ENCODE assay signal across 9 mouse cellular contexts in the genomic region with DNA sequence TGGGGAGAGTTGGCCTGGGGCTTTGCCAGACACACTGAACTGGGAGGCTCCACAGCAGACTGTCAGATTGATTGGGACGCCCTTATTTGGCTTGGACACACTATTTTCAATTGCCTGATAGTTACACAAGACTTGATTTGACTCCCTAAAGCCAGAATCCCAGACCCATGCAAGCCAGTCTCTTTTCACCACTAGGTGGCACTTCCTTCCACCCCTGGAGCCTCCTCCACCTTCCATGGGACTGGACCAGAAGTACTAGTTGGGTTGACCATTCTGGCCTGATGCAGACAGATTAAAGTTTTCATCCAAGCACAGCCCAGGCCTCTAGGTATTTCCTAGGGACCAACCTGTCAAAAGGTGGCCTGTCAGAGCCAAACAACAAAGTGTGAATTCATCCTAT. TPM values are rescaled to one million over a fixed set of nuclear protein-coding genes. Genes with fewer than 3 reads are reported as not detected.
DNase-seq lines count a peak whose midpoint lies in the region; ATAC-seq and TF ChIP-seq lines count a peak whose summit lies in the region.
"Had no signal": no experiment of that assay in that cellular context is flagged by ENCODE, and none has a peak within 500 bp of the region (broad histone marks: within the 10 kb centered on the region; RNA-seq: fewer than 3 reads in every experiment).

No protein-coding gene starts in this region.

- H3K4me2 ChIP-seq in hindbrain, postnatal 0 days (ENCODE audit: low read depth, low read length) = no peak overlapping the region

- H3K9ac ChIP-seq in hindbrain, postnatal 0 days (replicated peaks; ENCODE audit: low read length) = no peak overlapping the region

- peak; percentile 45 for DNase-seq in CD4-positive, CD25-positive, alpha-beta regulatory T cell, adult 2 months (ENCODE audit: low read depth, low spot score)
- no peak for DNase-seq in layer of hippocampus, adult 2 months (ENCODE audit: low spot score in 2 of 2)
- no peak for DNase-seq in layer of hippocampus, postnatal 14 days (ENCODE audit: low spot score in 2 of 2)
- DNase-seq in adrenal gland, postnatal 10 days = peak; percentile 46
- DNase-seq in hindbrain, postnatal 0 days (ENCODE audit: low spot score) = peak; percentile 30
- DNase-seq in retina, postnatal 1 day = peak; percentile 48

- H3K9me3 ChIP-seq in hindbrain, postnatal 0 days (ENCODE audit: low read length) = no peaks in the 10 kb centered on the region
- H3K9me3 ChIP-seq: megakaryocyte, embryonic 14.5 days had no signal

- no peaks in the 10 kb centered on the region for H3K27me3 ChIP-seq in hindbrain, postnatal 0 days (ENCODE audit: insufficient read depth, low read length)

- TF ChIP-seq CTCF in layer of hippocampus, adult 2 months (conservative IDR thresholded peaks at IDR 0.05) = peak; percentile 81
- peak; percentile 71 for TF ChIP-seq CTCF in hindbrain, postnatal 0 days (IDR thresholded peaks at IDR 0.05; ENCODE audit: low read depth)

- no peak overlapping the region for H3K4me3 ChIP-seq in layer of hippocampus, adult 2 months
- H3K4me3 ChIP-seq in hindbrain, postnatal 0 days (ENCODE audit: low read length) = no peak overlapping the region
- H3K4me3 ChIP-seq: megakaryocyte, embryonic 14.5 days had no signal

- ATAC-seq in CD4-positive, CD25-positive, alpha-beta regulatory T cell, adult 4 months = no peak
- no peak for ATAC-seq in hindbrain, postnatal 0 days
- ATAC-seq in megakaryocyte, adult 5-6 weeks (ENCODE audit: poor library complexity, severe bottlenecking) = no peak

- WGBS in hindbrain, postnatal 0 days = 55% methylated on average over 1 of the region's 1 CpGs

- no peaks in the 10 kb centered on the region for H3K4me1 ChIP-seq in hindbrain, postnatal 0 days (ENCODE audit: insufficient read depth, low read length)
- H3K4me1 ChIP-seq: megakaryocyte, embryonic 14.5 days had no signal

- H3K27ac ChIP-seq in layer of hippocampus, adult 2 months = no peak overlapping the region
- no peak overlapping the region for H3K27ac ChIP-seq in hindbrain, postnatal 0 days

- no peaks in the 10 kb centered on the region for H3K36me3 ChIP-seq in hindbrain, postnatal 0 days (ENCODE audit: insufficient read depth, low read length)

RNA-seq across cellular contexts. Expression of a gene that starts 58.7 kb away (rescaled TPM):
- not detected for polyA plus RNA-seq in CD4-positive, CD25-positive, alpha-beta regulatory T cell, adult 4 months (2017; shearing (Covaris generic))
- 1 to 10 TPM in 1 of 2 experiments, under 1 TPM in 1; 0.69 to 2.2 TPM for total RNA-seq in layer of hippocampus, adult 2 months (2021)
- 10 to 100 TPM in 1 of 2 experiments, 1 to 10 TPM in 1; 2.1 to 15.4 TPM for total RNA-seq in layer of hippocampus, postnatal 14 days (2021)
- total RNA-seq in adrenal gland, postnatal 10 days (2021) = under 1 TPM; 0.12 to 0.30 TPM
- total RNA-seq in hindbrain, postnatal 0 days (2014; rRNA removed) = 4.5 and 6.2 TPM in 2 replicates
- polyA plus RNA-seq in hindbrain, postnatal 0 days (2015; fragmentation: Nextera tagmentation; extraction: Ambion mirVana) = 7.7 and 8.9 TPM in 2 replicates
- total RNA-seq in megakaryocyte, adult 5-6 weeks (2015) = not detected in 2 replicates
- not detected in 2 replicates for total RNA-seq in megakaryocyte, adult 5-6 weeks (2017)

Comparison
In these comparisons a context has a peak if more than half of its experiments do, and no peak if none do; other contexts are left out.
1. DNase-seq: peak in CD4-positive, CD25-positive, alpha-beta regulatory T cell, adult 2 months (single experiment), adrenal gland, postnatal 10 days (single experiment), hindbrain, postnatal 0 days (single experiment) and retina, postnatal 1 day (single experiment); none in layer of hippocampus, adult 2 months (0 of 2) and layer of hippocampus, postnatal 14 days (0 of 2).